Mouse (Mus musculus): ENCODE results near the gene Msh6. TPM values are rescaled to one million over a fixed set of nuclear protein-coding genes. Genes with fewer than 3 reads are reported as not detected.
"Not testable (repeated sequence)": the region's sequence is repeated elsewhere in the genome, so short reads cannot be mapped to it uniquely, and the experiment has no call there.

Gene Msh6
- total RNA-seq (2021), result 10 to 100 TPM; 15.4 to 16.5 TPM
- long read RNA-seq, experiment 1, full-length matches to known transcripts, result 13 of 16 reads
- long read RNA-seq, experiment 1, partial matches to known transcripts, result 3 of 16 reads
- long read RNA-seq, experiment 1, other reads (novel, unspliced or antisense), result 0 of 16 reads
- long read RNA-seq, experiment 2, full-length matches to known transcripts, result 6 of 6 reads
- long read RNA-seq, experiment 2, partial matches to known transcripts, result 0 of 6 reads
- long read RNA-seq, experiment 2, other reads (novel, unspliced or antisense), result 0 of 6 reads

DNA sequence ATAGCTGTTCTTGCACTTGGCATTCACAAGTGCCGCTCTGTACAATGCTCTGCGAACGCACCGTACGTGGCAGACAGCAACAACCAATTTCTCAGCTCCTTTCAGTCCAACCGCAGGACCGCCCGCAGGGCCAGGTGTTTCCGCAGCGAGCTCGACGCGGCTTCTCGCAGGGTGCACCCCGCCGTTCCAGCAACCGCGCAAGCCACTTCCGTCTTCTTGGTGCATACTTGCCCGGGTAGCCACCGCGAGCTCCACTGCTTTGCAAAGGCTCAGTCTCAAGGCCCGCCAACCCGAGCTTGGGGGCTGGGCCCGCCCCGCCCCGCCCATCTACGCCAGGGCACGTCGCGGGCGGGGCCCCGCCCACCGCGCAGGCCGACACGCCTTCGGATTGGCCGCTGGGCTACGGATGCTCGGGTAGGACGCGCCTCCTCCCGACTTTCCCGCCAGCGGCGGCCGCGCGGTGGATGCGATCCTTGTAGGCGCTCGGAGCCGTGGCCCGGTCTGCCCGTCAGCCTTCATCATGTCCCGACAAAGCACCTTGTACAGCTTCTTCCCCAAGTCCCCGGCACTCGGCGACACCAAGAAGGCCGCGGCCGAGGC is at the start of gene Msh6:
Msh6 (plus strand) TSS at position 434 of the 600 bp plus-strand sequence.
- peak; percentile 88 to 92 for DNase-seq

DNA sequence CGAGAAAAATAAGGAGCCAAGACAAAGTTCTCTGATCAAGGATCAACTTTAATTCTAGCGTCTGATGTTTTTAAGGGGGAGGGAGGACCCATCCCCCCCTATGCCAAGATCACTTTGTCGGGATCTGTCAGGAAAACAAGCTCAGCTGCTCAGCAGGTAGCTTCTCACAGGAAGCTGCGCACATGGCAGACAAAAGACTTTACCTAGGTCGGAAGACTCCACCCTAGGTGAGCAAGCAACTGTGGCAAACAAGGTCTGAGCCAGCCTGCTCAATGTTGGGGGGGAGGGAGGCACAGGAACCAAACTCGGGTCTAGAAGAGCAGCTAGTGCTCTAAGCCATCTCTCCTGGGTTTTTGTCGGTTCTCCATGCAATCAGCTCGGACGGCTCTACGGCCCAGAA is 40.5 kb upstream of the Msh6 start:
- no peak for DNase-seq

DNA sequence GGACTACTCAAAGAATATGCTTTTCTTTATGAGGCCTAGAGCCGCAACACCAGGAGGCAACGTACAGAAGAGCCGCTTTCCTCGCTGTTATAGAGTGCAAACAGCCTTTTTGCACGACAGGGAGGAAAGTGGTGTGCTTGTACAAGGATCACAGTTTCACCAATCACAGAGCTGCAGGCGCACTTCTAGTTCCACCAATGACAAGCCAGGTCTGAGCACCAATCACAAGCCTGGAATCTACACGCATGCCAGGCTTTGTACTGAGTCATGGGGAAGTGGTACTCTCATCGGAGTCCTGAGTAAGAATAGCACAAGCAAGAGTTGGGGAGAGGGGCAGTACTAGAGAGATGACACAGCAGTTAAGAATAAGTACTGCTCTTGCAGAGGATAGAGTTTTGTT is 40.1 kb upstream of the Msh6 start:
- no peak for DNase-seq

DNA sequence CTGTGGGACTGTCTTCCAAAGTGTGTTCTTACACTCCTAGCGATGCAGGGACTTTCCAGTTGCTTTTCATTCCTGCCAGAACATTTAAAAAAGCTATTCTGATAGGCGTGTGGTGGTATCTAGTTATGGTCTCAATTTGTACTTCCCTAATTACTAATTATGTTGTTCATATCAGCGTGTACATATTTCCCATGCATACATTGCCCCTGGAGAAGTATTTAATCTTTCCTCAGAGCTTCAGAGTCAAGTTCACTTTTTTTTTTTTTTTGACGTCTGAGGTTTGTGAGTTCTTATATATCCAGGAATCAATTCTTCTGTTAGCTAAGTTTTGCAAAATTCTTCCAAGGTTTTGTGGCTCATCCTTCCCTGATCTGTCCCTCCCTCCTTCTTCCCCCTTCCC is 38.7 kb upstream of the Msh6 start:
- DNase-seq, result no peak

DNA sequence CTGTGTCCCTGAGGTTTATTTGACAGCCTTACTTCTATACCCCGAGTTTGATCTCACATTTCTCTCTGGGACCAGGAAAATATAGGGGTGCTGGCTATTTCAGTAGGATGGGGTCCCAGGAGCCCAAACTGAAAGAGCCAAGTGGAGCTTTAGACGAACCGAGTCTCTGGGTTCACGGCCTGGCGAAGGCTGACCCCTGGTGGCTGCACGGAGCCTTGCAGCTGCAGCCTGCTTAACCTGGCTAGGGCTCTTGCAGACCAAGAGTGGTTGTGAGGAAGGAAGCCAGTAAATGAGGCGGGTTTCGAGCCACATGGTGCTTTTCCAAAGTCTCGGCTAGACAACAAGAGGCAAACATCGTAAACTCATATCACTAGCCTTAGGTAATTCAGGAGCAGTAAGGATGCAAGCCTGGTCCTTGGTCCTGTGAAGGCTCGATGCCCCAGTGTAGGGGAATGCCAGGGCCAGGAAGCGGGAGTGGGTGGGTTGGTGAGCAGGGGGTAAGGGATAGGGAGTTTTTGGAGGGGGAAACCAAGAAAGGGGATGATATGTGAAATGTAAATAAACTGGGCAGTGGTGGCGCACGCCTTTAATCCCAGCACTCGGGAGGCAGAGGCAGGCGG is 25.8 kb upstream of the Msh6 start:
- peak; percentile 81 to 87 for DNase-seq

DNA sequence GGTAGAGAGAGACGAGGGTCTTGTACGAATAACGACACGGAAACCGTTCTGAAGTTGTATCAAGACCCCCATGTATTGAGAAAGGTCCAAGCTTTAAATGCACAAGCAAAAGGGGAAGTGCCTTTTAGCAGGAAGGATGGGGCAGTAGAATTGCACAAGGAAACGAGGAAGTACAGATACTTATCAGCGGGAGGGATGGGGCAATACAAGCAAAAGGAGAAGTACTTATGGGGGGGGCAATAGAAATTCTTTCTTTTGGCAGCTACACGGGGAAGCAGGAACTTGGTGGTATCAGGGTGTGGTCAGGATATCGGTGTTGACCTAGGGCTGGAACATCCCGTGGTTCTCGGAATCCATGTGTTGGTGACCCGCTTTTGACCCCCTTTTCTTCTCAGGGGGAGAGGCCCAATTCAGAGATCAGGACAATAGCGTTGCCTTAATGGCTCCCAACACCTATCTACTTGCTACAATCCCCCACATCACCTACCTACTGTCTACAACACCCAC is 20.2 kb upstream of the Msh6 start:
- DNase-seq, result not testable (repeated sequence)

DNA sequence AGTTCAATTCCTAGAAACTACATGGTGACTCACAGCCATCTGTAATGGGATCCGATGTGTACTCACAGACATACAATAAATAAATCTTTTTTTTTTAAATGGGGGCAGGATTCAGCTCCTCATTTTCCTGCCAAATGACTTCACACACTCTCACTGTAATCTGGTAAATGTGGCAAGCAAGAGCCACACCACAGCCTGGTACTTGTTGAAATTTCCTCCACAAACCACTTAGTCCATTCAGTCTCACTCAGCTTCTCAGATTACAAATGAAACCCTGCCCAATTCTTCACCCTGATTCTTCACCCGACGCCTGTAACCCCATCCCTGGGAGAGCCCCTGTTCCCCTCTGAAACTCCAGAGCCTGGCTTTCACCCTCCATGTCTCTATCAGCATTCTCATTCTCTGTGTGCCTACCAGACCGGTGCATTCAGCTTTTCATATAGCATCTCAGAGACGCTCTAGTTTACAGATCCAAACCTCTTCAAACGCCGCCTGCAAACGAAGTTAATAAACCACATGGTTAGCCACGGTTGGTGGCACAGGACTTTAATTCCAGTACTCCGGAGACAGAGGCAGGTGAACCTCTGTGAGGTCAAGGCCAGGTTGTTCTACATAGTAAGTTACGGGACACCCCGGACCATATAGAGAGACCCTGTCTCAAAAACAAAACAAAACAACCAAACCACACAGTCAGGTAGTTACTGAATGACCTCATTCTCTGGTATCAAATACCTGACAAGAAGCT is 17.6 kb upstream of the Msh6 start:
- no peak for DNase-seq

DNA sequence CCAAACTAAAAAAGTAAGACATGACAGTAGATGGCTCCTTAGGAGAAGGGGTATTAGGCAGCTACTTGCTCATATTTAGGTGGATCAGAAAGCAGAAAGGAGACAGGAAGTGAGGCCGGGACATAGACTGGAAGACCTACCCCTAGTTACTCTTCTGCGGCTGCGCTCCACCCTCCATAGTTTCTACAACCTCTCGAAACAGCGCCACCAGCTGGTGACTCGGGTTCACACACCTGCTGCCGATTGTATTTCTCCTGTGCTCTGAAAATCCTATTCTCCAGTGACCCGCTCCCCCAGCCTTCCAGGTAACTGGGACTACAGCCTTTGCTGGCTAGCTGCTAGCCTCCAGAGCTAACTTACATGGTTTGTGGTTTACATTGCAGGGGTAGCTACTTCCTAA is 16.6 kb upstream of the Msh6 start:
- peak; percentile 13 to 16 for DNase-seq

DNA sequence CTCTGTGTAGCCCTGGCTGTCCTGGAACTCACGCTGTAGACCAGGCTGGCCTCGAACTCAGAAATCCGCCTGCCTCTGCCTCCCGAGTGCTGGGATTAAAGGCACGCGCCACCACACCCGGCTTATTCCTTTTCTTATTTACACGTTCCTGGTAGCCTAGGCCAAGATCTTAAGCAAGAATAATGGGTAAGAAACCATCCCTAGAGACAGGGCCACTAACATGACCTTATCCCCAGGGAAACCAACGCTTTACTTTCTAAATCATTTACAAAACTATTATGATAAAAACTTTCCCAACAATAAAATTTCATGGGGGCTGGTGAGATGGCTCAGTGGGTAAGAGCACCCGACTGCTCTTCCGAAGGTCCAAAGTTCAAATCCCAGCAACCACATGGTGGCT is 15.5 kb upstream of the Msh6 start:
- not testable (repeated sequence) for DNase-seq

DNA sequence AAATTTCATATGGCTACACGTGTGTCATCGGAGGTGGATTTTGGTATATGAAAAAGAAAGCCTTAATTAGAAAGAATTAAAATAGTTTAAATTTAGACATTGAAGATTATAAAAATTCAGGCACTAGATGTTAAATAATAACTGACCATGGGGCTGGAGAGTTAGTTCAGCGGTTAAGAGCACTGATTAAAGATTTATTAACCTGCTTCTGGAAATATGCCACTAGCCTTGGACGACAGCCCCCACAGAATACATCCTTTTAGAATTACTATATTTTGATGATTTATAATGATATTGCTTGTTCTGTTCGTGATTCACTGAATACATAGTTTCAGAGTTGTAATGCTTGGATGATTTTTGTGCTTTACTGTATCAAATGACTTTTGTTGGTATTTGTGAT is 14.9 kb upstream of the Msh6 start:
- not testable (repeated sequence) for DNase-seq

DNA sequence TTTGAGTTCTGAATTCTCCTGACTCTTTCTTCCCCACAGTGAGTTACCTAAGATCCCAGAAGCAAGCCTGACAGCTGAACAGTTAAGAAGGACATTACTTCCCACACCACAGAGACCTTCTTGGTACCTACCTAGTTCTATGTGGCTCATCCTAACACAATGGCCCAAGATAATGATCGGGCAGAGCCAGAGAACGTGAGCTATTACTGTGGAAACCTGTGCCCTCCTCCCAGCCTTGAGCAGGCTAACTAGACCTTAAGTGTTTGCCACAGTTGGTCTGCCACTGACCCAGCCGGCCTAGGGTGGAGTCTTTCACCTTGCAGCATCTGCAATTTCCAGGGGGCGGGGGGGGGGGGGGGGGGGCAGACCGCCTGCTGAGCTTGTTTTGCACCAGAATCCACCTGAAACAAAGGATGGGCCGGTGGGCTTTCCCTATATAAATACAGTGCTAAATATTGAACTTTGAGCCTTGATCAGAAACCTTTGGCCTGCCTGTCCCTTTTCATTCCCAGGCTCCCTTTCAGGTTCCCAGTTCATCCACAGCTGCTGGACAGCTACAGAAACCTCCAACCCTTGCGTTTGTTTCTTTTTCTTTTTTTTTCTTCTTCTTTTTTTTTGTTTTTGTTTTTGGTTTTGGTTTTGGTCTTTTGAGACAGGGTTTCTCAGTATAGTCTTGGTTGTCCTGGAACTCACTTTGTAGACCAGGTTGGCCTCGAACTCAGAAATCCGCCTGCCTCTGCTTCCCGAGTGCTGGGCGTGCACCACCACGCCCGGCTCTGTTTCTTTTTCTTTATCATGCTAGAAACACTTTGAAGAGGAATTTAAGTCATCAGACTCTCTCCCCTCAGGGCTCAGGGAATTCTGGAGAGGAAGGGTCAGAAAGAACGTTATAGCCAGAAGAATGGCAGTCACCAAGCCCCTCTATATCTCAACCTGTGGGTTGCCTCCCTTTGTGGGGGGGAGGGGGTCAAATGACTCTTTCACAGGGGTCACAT is 11.5 kb upstream of the Msh6 start:
- DNase-seq, result no peak

DNA sequence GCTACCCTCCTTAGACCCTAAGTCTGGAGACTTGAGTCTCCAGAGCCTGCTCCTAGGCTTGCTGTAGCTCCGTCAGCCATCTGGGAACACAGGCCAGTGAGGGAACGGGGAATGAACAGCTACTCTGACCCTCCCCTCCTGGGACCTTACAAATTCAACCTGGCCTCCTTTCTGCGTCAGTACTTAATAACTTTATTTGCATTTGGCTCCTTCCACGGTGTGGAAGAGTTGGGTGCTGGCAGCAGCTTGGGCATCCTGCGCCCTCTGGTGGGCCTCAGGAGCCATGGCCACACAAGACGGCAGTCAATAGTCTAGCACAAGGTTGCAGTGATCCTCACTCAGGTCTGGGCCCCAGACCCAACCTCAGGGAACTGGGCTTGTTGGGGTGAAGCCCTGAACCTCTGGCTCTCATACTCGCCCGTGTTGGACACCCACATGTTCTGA is 6.4 kb upstream of the Msh6 start:
- not testable (repeated sequence) for DNase-seq

DNA sequence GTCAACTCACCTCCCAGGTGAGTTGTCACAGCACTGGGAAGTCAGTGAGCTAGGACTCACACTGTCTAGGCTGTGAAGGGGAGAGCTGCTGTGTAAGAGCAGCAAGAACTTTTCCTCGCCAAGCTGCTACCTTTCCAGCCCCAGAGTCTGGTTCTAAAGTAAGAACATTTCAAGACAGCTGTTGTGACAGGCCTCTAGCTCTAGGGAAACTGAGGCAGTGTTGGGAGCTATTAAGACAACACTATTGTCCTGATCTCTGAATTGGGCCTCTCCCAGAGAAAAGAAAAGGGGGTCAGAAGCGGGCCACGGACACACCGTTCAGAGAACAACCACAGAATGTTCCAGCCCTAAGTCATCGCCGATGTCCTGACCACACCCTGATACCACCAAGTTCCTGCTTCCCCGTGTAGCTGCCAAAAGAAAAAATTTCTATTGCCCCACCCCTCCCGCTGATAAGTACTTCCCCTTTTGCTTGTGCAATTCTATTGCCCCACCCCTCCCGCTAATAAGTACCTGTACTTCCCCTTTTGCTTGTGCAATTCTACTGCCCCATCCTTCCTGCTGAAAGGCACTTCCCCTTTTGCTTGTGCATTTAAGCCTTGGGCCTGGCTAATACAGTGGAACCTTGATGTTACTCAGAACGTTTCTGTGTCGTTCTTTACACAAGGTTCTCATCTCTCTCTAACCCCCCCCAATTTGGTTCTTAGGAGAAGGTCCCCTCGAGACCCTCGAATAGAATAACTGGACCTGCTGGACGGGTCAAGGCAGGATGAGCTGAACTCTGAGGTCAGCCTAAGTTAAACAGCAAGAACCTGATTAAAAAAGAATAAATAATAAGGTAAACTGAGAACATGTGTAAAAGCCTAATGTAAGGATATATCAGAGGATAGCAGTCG is 2.9 kb upstream of the Msh6 start:
- DNase-seq, result not testable (repeated sequence)

DNA sequence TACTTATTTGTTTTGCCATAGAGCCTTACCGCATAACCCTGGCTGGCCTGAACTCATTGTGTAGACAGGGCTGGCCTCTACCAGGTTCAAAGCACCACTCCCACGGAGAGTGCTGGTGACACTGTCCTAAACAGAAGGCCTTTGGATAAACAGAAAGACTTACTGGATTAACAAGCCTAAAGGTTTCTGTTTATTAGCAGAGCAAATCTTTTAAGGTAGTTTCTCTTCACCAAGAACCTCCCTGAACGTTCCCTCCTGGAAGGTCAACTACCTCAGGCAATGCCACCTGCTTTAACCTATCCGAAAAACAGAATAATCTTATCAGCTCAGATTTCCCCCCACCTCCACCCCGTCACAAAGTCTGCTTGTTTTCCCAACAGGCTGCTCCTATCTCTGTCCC is 2.0 kb upstream of the Msh6 start:
- DNase-seq, result no peak

DNA sequence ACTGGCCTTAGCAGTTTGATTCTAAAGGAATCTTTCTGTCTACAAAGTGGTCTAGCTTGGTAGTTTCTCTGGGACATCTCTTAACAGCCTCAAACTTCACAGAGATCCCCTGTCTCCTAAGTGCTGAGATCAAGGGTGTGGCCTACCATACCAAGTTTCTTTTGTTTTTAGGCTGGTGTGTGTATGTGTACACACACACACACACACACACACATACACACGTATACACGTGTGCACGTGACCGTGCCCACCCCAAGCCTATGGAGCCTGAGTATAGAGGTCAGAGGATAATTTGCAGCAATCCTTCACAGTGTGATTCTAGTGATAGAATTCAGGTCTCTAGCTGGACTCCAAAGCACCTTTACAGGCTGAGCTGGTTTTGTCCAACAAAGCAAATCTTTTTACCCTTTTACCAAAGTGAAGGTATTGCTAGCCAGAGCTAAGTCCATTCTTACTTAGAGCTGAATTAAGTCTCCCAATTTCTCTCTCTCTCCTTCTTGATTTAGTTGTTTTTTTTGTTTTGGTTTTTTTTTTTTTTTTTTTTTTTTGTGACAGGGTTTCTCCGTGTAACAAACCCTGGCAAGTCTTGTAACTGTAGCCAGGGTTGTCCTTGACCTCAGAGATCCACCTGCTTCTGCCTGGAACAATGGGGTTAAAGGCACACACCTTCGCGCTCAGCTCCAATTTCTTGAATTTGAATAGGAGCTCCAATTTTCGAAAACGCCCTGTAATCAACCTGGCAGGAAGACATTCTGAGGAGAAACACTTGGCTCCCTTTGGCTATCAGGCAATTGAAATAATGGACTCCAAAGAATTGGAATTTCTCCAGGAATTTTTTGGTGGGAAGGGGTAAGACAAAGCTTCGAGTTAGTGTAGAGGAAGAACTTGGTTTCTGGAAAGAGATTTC is 1.3 kb upstream of the Msh6 start:
- no peak for DNase-seq

DNA sequence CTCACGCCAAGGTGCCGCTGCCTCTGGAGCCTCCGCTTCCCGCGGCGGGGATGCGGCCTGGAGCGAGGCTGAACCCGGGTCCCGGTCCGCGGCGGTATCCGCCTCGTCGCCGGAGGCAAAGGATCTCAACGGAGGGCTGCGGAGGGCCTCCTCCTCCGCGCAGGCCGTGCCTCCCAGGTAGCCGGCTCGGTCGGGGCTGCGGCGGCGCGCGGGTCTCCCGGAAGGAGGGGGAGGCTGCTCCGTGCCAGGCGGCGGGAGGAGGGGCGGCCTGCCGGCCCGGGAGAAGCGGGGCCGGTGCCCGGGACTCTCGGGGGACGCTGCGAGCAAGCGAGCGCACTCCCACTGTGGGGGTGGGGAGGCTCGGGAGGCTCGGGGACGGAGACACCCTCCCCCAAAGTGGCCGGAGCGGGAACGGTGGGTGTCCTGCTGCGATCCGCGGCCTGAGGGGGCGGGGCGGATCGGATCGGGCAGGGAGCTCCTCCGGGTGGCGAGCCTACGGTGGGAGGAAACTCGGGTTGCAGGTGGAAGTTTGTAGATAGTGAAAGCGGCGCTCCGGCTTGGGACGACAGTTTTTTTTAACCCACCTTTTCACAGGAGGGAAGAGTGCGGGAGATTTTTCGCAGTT is 479 bp downstream of the Msh6 start:
- DNase-seq, result peak; percentile 72 to 85

DNA sequence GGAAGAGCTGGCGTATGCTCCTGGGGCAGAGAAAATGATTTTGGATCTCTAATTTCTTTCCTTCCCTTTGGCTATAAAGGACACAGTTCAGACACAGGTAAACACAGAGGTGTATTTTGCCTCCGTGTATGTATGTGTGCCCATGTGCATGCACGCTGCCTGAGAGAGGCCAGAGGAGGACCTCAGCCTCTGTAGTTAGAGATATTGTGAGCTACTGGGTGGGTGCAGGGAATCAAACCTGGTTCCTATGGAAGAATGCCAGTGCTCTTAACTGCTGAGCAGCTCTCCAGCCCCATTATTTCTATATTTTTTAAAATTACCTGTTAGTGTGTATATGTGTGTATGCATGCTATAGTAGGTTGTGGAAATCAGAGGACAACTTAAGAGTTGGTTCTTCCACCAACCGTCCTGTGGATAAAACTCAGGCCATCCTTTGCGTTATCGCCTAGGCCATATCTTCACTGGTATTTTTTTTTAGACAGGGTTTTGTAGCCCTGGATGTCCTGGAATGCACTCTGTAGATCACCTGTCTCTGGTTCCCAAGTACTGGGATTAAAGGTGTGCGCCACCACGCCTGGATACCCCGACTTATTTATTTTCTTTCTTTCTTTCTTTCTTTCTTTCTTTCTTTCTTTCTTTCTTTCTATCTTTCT is 1.4 kb downstream of the Msh6 start:
- no peak for DNase-seq

DNA sequence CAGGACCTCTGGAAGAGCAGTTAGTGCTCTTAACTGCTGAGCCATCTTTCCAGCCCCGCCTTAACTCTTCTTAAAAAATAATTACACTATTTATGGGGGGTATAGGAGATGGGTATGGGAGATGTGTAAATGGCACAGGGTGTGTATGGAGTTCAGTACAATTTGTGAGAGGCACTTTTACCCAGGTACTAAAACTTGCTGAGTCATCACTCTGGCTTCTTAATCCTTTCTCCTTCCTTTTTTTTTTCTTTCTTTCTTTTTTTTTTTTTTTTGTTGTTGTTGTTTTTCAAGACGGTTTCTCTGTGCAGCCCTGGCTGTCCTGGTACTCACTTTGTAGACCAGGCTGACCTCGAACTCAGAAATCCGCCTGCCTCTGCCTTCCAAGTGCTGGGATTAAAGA is 2.1 kb downstream of the Msh6 start:
- not testable (repeated sequence) for DNase-seq
